Mouse (Mus musculus) midbrain, embryonic 14.5 days (tissue): Measurements from ENCODE around the gene Cenpa. TPM values are rescaled to one million over a fixed set of nuclear protein-coding genes. Genes with fewer than 3 reads are reported as not detected.

Experiments
- ATAC-seq: fragments of 200-750 bp; cut with Nextera tagmentation; 2 replicates; pipeline ENCODE4 v1.8.0; 2017; ENCODE audit warnings: moderate number of reproducible peaks, moderate library complexity; ENCODE audit not compliant: low FRiP score, low TSS enrichment
- DNase-seq: peaks from one replicate; pipeline ENCODE4 v3.0.0-alpha.2; 2015
- H3K27ac ChIP-seq: fragments of 300-500 bp; sonication (generic); replicated peaks from 2 replicates; pipeline ENCODE4 v1.5.1; 2014; ENCODE audit warnings: mild to moderate bottlenecking, low read depth, low read length, moderate library complexity
- H3K27me3 ChIP-seq: fragments of 300-500 bp; sonication (generic); 2 replicates; pipeline ENCODE4 v1.6.1; 2014; ENCODE audit warnings: low read length, control low read depth, mixed read lengths; ENCODE audit not compliant: control insufficient read depth, insufficient read depth
- H3K36me3 ChIP-seq: fragments of 300-500 bp; sonication (generic); 2 replicates; pipeline ENCODE4 v1.6.1; 2014; ENCODE audit warnings: low read length, control low read depth; ENCODE audit not compliant: control insufficient read depth, insufficient read depth
- H3K4me1 ChIP-seq: fragments of 300-500 bp; sonication (generic); 2 replicates; pipeline ENCODE4 v1.6.1; 2014; ENCODE audit warnings: mild to moderate bottlenecking, antibody characterized with exemption, low read length, control low read depth; ENCODE audit not compliant: control insufficient read depth, insufficient read depth
- H3K4me2 ChIP-seq: fragments of 300-500 bp; sonication (generic); 2 replicates; pipeline ENCODE4 v1.6.1; 2014; ENCODE audit warnings: mild to moderate bottlenecking, low read length, moderate library complexity
- H3K4me3 ChIP-seq: fragments of 300-500 bp; sonication (generic); replicated peaks from 2 replicates; pipeline ENCODE4 v1.5.1; 2014; ENCODE audit warnings: low read depth, low read length
- H3K9ac ChIP-seq: fragments of 300-500 bp; sonication (generic); replicated peaks from 2 replicates; pipeline ENCODE4 v1.6.1; 2014; ENCODE audit warnings: mild to moderate bottlenecking, low read length, moderate library complexity
- H3K9me3 ChIP-seq: fragments of 300-500 bp; sonication (generic); 2 replicates; pipeline ENCODE4 v1.6.1; 2016; ENCODE audit warnings: low read length, control low read depth, mixed read lengths; ENCODE audit not compliant: control insufficient read depth
- WGBS: fragments of 180-500 bp; shearing (Covaris S2); extraction: QIAGEN DNeasy Blood & Tissue Kit; methylation state at CpG from one replicate; pipeline ENCODE4 v1.1.7; 2014; 5-methylcytosine and 5-hydroxymethylcytosine counted together
- polyA plus RNA-seq: library from polyadenylated mRNA; unstranded; fragments of >200 nt; fragmentation: Nextera tagmentation; extraction: Ambion mirVana; gene quantifications from 2 replicates; pipeline ENCODE4 v1.2.1, GENCODE M21; 2014

The Cenpa gene
- polyA plus RNA-seq, 1 experiment from 2014 or later: 65.3 TPM

DNA sequence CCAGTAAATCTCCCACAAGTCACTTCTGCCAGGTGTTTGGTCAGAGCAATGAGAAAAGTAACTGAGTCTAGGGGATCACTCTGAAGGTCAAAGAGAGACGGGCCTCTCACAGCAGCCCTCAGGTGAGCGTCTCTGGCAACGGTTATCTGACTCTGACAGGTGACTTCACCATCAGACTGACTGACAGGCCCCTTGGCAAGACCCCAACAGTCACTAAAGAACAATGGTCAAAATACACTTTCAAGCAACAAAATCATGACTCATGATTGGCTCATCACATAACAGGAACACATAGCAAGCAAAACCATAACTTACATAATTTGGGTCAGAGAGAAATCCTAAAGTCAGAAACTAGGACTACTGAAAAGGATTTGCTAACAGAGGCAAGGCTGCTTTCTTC is 35.3 kb downstream of the Cenpa start:
- no peaks in the 10 kb centered on the region for H3K4me1 ChIP-seq
- H3K27me3 ChIP-seq: no peaks in the 10 kb centered on the region
- no peak overlapping the region for H3K9ac ChIP-seq
- H3K36me3 ChIP-seq: no peaks in the 10 kb centered on the region
- DNase-seq (no peak), ATAC-seq (no peak)
- H3K4me2 ChIP-seq: no peak overlapping the region
- WGBS: 90% methylated on average over 3 of the region's 3 CpGs
- no peaks in the 10 kb centered on the region for H3K9me3 ChIP-seq
- H3K4me3 ChIP-seq: no peak overlapping the region
- no peak overlapping the region for H3K27ac ChIP-seq

DNA sequence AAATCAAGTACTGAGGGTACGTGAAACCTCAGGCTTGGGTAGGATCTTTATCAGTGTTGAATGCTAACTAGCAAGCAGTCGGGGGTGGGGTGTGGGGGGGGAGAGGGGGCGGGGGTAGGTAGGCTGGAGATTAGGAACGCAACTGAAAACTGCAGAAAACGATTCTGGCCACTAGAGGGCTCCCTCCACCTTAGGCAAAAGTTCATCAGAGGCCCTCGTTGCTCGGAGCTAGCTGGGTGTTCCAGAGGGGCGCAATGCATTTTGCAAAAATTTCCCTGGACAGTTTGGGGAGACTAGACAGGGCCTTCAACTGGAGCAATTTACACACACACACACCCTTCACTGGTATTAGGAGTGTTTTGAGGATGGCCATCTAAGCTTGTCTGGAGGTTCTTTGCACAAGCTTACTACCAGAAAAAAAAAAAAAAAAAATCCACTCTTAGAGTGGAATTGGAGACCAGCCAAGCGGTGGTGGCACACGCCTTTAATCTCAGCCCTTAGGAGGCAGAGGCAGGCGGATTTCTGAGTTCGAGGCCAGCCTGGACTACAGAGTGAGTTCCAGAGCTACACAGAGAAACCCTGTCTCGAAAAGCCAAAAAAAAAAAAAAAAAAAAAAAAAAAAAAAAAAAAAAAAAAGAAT is 43.3 kb downstream of the Cenpa start:
- 8% methylated on average over 13 of the region's 13 CpGs for WGBS
- no peak overlapping the region for H3K4me3 ChIP-seq
- H3K4me2 ChIP-seq: no peak overlapping the region
- no peak overlapping the region for H3K27ac ChIP-seq
- no peak overlapping the region for H3K9ac ChIP-seq
- H3K27me3 ChIP-seq: no peaks in the 10 kb centered on the region
- no peaks in the 10 kb centered on the region for H3K36me3 ChIP-seq
- H3K9me3 ChIP-seq: no peaks in the 10 kb centered on the region
- H3K4me1 ChIP-seq: peaks cover 16% of the 10 kb centered on the region
- DNase-seq (peak; percentile 93), ATAC-seq (no peak)

GRCm38 (mm10) chr5:30710486-30710885 is 43.9 kb downstream of the Cenpa start:
- Histone ChIP-seq H3K27me3 (no peaks in the 10 kb centered on the region), H3K27ac (peak overlapping the region; percentile 96), H3K9ac (no peak overlapping the region), H3K9me3 (no peaks in the 10 kb centered on the region), H3K4me1 (peaks cover 22% of the 10 kb centered on the region), H3K4me2 (peak overlapping the region; percentile 83), H3K36me3 (no peaks in the 10 kb centered on the region), H3K4me3 (peak overlapping the region; percentile 83)
- DNase-seq (no peak), ATAC-seq (no peak)
- 23% methylated on average over 8 of the region's 8 CpGs for WGBS

- ATAC-seq (peak; percentile 92), DNase-seq (peak; percentile 97)
- H3K9ac ChIP-seq: peak within 1 kb of the TSS; percentile 95
- peak within 1 kb of the TSS; percentile 83 for H3K4me3 ChIP-seq
- peak within 1 kb of the TSS; percentile 83 for H3K4me2 ChIP-seq
- peaks cover 31% of the 10 kb centered on the region for H3K4me1 ChIP-seq
- no peaks in the 10 kb centered on the region for H3K27me3 ChIP-seq
- H3K27ac ChIP-seq: peak within 1 kb of the TSS; percentile 96
- under 1% methylated on average over 71 of the region's 71 CpGs for WGBS
- no peaks in the 10 kb centered on the region for H3K36me3 ChIP-seq
- no peaks in the 10 kb centered on the region for H3K9me3 ChIP-seq
Measured at GRCm38 (mm10) chr5:30711147-30712001, 44.8 kb downstream of the Cenpa start, which contains the start of gene Dpysl5. Gene Dpysl5 (plus strand): TSS chr5:30711564.

DNA sequence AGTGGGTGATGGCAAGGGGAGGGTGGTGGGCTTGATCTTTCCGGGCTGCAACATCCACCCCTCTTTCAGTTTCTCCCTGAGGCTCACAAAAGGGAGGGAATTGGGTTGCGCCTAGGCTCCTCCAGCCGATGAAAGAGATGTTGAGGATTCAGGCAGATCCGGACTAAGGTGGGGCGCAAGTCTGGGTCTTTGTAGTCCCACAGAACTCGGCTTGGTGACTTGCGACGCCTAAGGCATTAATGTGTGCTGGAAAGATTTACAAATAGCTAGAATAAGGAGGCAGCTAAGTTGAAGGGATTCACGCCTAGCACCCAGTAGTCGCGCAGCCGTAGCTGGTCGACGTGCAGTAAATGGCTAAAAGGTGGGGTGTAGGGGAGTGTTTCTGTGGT is 45.4 kb downstream of the Cenpa start:
- H3K36me3 ChIP-seq: no peaks in the 10 kb centered on the region
- peak overlapping the region; percentile 95 for H3K9ac ChIP-seq
- H3K9me3 ChIP-seq: no peaks in the 10 kb centered on the region
- peak overlapping the region; percentile 83 for H3K4me3 ChIP-seq
- H3K4me1 ChIP-seq: peaks cover 31% of the 10 kb centered on the region
- H3K27me3 ChIP-seq: no peaks in the 10 kb centered on the region
- WGBS: under 1% methylated on average over 14 of the region's 14 CpGs
- peak overlapping the region; percentile 83 for H3K4me2 ChIP-seq
- DNase-seq (no peak), ATAC-seq (peak; percentile 22)
- H3K27ac ChIP-seq: peak overlapping the region; percentile 96

GRCm38 (mm10) chr5:30712441-30713298 is 46.1 kb downstream of the Cenpa start:
- ATAC-seq: peak; percentile 61
- peaks cover 34% of the 10 kb centered on the region for H3K4me1 ChIP-seq

GRCm38 (mm10) chr5:30713299-30713675 is 46.7 kb downstream of the Cenpa start:
- peak; percentile 29; the same call in 1 of the 2 replicates for ATAC-seq
- Histone ChIP-seq H3K27me3 (no peaks in the 10 kb centered on the region), H3K9ac (peak overlapping the region; percentile 95), H3K4me2 (peak overlapping the region; percentile 83), H3K27ac (peak overlapping the region; percentile 96), H3K4me1 (peaks cover 39% of the 10 kb centered on the region), H3K4me3 (peak overlapping the region; percentile 83), H3K36me3 (no peaks in the 10 kb centered on the region), H3K9me3 (no peaks in the 10 kb centered on the region)
- peak; percentile 82 for DNase-seq
- WGBS: under 1% methylated on average over 20 of the region's 20 CpGs

More at GRCm38 (mm10) chr5:30712441-30713298, 46.1 kb downstream of the Cenpa start:
- WGBS: under 1% methylated on average over 43 of the region's 43 CpGs
- no peaks in the 10 kb centered on the region for H3K9me3 ChIP-seq
- peak overlapping the region; percentile 96 for H3K27ac ChIP-seq
- H3K9ac ChIP-seq: peak overlapping the region; percentile 95
- no peaks in the 10 kb centered on the region for H3K27me3 ChIP-seq
- H3K36me3 ChIP-seq: no peaks in the 10 kb centered on the region
- peak; percentile 82 for DNase-seq
- peak overlapping the region; percentile 83 for H3K4me3 ChIP-seq
- peak overlapping the region; percentile 83 for H3K4me2 ChIP-seq

GRCm38 (mm10) chr5:30713691-30714090 is 47.1 kb downstream of the Cenpa start:
- Histone ChIP-seq H3K27ac (peak overlapping the region; percentile 96), H3K9me3 (no peaks in the 10 kb centered on the region), H3K4me2 (peak overlapping the region; percentile 83), H3K4me1 (peaks cover 43% of the 10 kb centered on the region), H3K9ac (peak overlapping the region; percentile 95), H3K27me3 (no peaks in the 10 kb centered on the region), H3K4me3 (peak overlapping the region; percentile 83), H3K36me3 (0 out of 2 replicates have a peak, but pooled peaks cover 3% of the 10 kb centered on the region)
- ATAC-seq: no peak
- 10% methylated on average over 11 of the region's 11 CpGs for WGBS
- DNase-seq: peak; percentile 50
